Mouse (Mus musculus) C3H10T1/2 (cell line): ENCODE results near the gene Ganc. TPM values are rescaled to one million over a fixed set of nuclear protein-coding genes. Genes with fewer than 3 reads are reported as not detected.

Experiments used
- polyA plus RNA-seq, 2 experiments: library from polyadenylated mRNA; unstranded; fragments of >200 nt; fragmentation: generic; extraction: Trizol; gene quantifications; one replicate each; pipeline ENCODE4 v1.2.1; 2012; ENCODE audit warnings: missing spikeins in 2 of 2

Gene Ganc
- 10 to 100 TPM in 1 of 2 experiments, under 1 TPM in 1; 0.36 to 10.3 TPM for polyA plus RNA-seq

DNA sequence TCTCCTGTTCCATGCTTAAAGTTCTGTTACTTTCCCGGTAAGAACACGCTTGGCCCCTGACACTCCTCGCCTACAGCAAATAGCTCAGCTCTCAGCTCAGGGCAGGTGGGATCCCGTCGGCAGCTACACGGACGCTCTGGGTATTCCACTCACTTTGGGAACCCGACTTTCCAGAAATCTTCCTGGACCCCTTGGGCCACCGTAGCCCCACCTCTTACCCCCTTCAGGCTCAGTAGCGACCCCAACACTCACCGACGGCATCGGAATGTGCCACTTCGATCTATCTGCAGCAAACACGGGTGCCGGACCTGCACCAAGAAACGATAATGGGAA lies at the start of gene Ganc:
Gene Ganc (plus strand): TSS at position 244 of the 333 bp plus-strand sequence.

DNA sequence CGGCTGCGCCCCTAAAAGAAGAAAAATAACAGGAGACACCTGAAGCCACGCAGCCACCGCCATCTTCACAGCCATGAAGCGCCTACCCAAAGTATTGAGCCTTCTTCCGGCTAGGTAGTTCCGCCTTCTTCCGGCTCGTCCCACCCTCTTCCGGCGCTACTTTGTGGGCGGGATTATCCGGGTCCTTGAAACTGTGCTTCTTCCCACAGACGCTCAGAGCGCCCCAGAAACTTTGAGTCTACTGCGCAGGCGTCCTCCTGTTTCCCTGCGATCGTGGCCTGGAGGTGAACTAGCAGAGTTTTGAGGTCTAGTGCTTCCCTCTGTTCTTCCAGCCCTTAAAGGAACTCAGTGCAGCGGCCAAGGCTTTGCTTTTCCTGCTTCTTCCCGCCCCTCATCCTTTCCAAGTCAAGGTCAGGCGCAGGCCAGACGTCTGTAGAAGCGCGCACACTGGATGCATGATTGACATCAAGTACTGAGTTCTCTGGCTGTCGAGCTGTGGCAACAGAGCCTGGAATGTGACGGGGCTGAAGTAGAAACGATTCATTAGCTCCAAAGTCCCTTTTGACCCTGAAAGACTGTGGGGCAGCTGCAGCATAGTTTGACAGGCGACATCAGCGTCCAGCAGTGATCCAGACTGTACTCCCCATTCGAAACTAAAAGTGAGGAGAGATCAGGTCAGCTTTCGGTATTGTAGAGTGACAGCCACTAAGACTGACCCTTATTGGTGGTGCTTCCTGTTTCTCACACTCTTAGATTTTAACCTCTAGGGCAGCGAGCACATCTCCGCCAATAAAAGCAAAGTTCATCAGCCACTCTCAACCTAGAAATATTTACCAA lies 508 bp downstream of the Ganc start, which contains the start of gene Tmem87a:
Gene Tmem87a (minus strand): TSS at position 128 of the 837 bp plus-strand sequence.

DNA sequence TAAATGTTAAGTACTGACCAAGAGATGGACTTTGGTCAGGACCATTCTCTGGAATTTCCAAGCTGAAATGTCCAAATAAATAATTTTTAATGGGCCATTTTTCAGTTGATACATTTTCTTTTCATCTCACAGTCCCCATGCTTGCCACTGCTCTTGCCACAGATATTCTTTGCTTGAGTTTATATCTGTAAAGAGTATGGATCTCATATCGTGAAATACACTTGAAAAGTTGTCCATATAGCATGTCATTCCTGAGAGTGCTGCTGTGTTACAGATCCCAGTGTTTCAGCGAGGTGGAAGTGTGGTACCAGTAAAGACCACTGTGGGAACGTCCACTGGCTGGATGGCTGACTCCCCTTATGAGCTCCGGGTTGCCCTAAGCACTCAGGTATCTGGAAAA lies 52.0 kb downstream of the Ganc start, which contains the start of gene Capn3:
Gene Capn3 (plus strand): TSS at position 301 of the 400 bp plus-strand sequence.

Other genes with a start within 250 kb of the Ganc start
- 10 to 100 TPM in 1 of 2 experiments, 1 to 10 TPM in 1; 6.5 to 15.9 TPM for gene Ehd4, start 249.3 kb upstream of the Ganc start, polyA plus RNA-seq
- gene Pla2g4e, start 158.6 kb upstream of the Ganc start, polyA plus RNA-seq: not detected
- not detected for gene Pla2g4d, start 114.7 kb upstream of the Ganc start, polyA plus RNA-seq
- gene Pla2g4f, start 89.7 kb upstream of the Ganc start, polyA plus RNA-seq: under 1 TPM in 1 of 2 experiments, not detected in 1; 0.01 TPM
- 10 to 100 TPM in 1 of 2 experiments, 1 to 10 TPM in 1; 1.4 to 11.8 TPM for gene Vps39, start 50.8 kb upstream of the Ganc start, polyA plus RNA-seq
- gene Tmem87a, start 217 bp downstream of the Ganc start, polyA plus RNA-seq: 1 to 10 TPM in 1 of 2 experiments, under 1 TPM in 1; 0.26 to 8.1 TPM
- under 1 TPM in 1 of 2 experiments, not detected in 1; 0.37 TPM for gene Capn3, start 52.1 kb downstream of the Ganc start, polyA plus RNA-seq
- 10 to 100 TPM in 1 of 2 experiments, 1 to 10 TPM in 1; 2.2 to 19.0 TPM for gene Zfp106, start 159.9 kb downstream of the Ganc start, polyA plus RNA-seq
- gene Snap23, start 163.8 kb downstream of the Ganc start, polyA plus RNA-seq: 1 to 10 TPM in 1 of 2 experiments, under 1 TPM in 1; 0.66 to 8.3 TPM
- gene Haus2, start 205.5 kb downstream of the Ganc start, polyA plus RNA-seq: 1 to 10 TPM in 1 of 2 experiments, under 1 TPM in 1; 0.37 to 1.9 TPM
- 1 to 10 TPM in 1 of 2 experiments, under 1 TPM in 1; 0.56 to 3.3 TPM for gene Lrrc57, start 205.6 kb downstream of the Ganc start, polyA plus RNA-seq
- 1 to 10 TPM in 1 of 2 experiments, under 1 TPM in 1; 0.27 to 4.8 TPM for gene Stard9, start 225.2 kb downstream of the Ganc start, polyA plus RNA-seq